Mouse (Mus musculus) neural tube, embryonic 11.5 days (tissue): ENCODE measurements around the gene Ttc27. TPM values are rescaled to one million over a fixed set of nuclear protein-coding genes. Genes with fewer than 3 reads are reported as not detected.

Experiments
- ATAC-seq: fragments of 200-750 bp; cut with Nextera tagmentation; 2 replicates; pipeline ENCODE4 v1.8.0; 2017; ENCODE audit warnings: moderate number of reproducible peaks, mild to moderate bottlenecking, moderate TSS enrichment, moderate library complexity; ENCODE audit not compliant: insufficient read depth, low FRiP score, low TSS enrichment
- DNase-seq: peaks from one replicate; pipeline ENCODE4 v3.0.0-alpha.2; 2015; ENCODE audit warnings: low spot score
- H3K27ac ChIP-seq: fragments of 300-500 bp; sonication (generic); 2 replicates; pipeline ENCODE4 v1.5.1; 2014; ENCODE audit warnings: low read depth, mild to moderate bottlenecking, low read length
- H3K27me3 ChIP-seq: fragments of 300-500 bp; sonication (generic); 2 replicates; pipeline ENCODE4 v1.6.1; 2014; ENCODE audit warnings: mild to moderate bottlenecking, low read length, mixed read lengths; ENCODE audit not compliant: control insufficient read depth, insufficient read depth
- H3K36me3 ChIP-seq: fragments of 300-500 bp; sonication (generic); 2 replicates; pipeline ENCODE4 v1.6.1; 2014; ENCODE audit warnings: mild to moderate bottlenecking, low read length, moderate library complexity, mixed read lengths; ENCODE audit not compliant: control insufficient read depth, insufficient read depth
- H3K4me1 ChIP-seq: fragments of 300-500 bp; sonication (generic); 2 replicates; pipeline ENCODE4 v1.6.1; 2014; ENCODE audit warnings: low read length, mixed read lengths; ENCODE audit not compliant: control insufficient read depth, insufficient read depth
- H3K4me2 ChIP-seq: fragments of 300-500 bp; sonication (generic); 2 replicates; pipeline ENCODE4 v1.6.1; 2014; ENCODE audit warnings: low read depth, mild to moderate bottlenecking, moderate library complexity
- H3K4me3 ChIP-seq: fragments of 300-500 bp; sonication (generic); 2 replicates; pipeline ENCODE4 v1.5.1; 2014; ENCODE audit warnings: low read depth, low read length
- H3K9ac ChIP-seq: fragments of 300-500 bp; sonication (generic); 2 replicates; pipeline ENCODE4 v1.6.1; 2014; ENCODE audit warnings: mild to moderate bottlenecking, low read length
- H3K9me3 ChIP-seq: fragments of 300-500 bp; sonication (generic); 2 replicates; pipeline ENCODE4 v1.6.1; 2016; ENCODE audit warnings: low read length; ENCODE audit not compliant: control insufficient read depth
- WGBS: fragments of 180-500 bp; shearing (Covaris S2); extraction: QIAGEN DNeasy Blood & Tissue Kit; methylation state at CpG from one replicate; pipeline ENCODE4 v1.1.7; 2014; 5-methylcytosine and 5-hydroxymethylcytosine counted together
- polyA plus RNA-seq: library from polyadenylated mRNA; unstranded; fragments of >200 nt; fragmentation: Nextera tagmentation; extraction: Ambion mirVana; gene quantifications from 2 replicates; pipeline ENCODE4 v1.2.1, GENCODE M21; 2014

Ttc27 gene
- polyA plus RNA-seq, 1 experiment from 2014 or later = 29.3 TPM

- Histone ChIP-seq H3K9ac (no peak overlapping the region), H3K4me2 (no peak overlapping the region), H3K27ac (no peak overlapping the region), H3K4me3 (no peak overlapping the region), H3K27me3 (no peaks in the 10 kb centered on the region), H3K4me1 (no peaks in the 10 kb centered on the region), H3K9me3 (no peaks in the 10 kb centered on the region), H3K36me3 (no peaks in the 10 kb centered on the region)
- ATAC-seq (no peak), DNase-seq (no peak)
- WGBS = 78% methylated on average over 9 of the region's 9 CpGs
Measured at GRCm38 (mm10) chr17:74769390-74769811, 51.9 kb downstream of the Ttc27 start.

GRCm38 (mm10) chr17:74772364-74772763 is 54.8 kb downstream of the Ttc27 start:
- Histone ChIP-seq H3K36me3 (no peaks in the 10 kb centered on the region), H3K4me3 (no peak overlapping the region), H3K9me3 (no peaks in the 10 kb centered on the region), H3K4me2 (no peak overlapping the region), H3K4me1 (no peaks in the 10 kb centered on the region), H3K9ac (no peak overlapping the region), H3K27me3 (no peaks in the 10 kb centered on the region), H3K27ac (no peak overlapping the region)
- no peak for DNase-seq
- no peak for ATAC-seq
- WGBS = 81% methylated on average over 4 of the region's 4 CpGs

- ATAC-seq (no peak), DNase-seq (no peak)
- Histone ChIP-seq H3K9me3 (no peaks in the 10 kb centered on the region), H3K27ac (no peak overlapping the region), H3K27me3 (no peaks in the 10 kb centered on the region), H3K9ac (no peak overlapping the region), H3K4me2 (no peak overlapping the region), H3K4me1 (no peaks in the 10 kb centered on the region), H3K4me3 (no peak overlapping the region), H3K36me3 (no peaks in the 10 kb centered on the region)
- WGBS = 49% methylated on average over 5 of the region's 5 CpGs
Measured at GRCm38 (mm10) chr17:74773556-74773955, 56.0 kb downstream of the Ttc27 start.

DNA sequence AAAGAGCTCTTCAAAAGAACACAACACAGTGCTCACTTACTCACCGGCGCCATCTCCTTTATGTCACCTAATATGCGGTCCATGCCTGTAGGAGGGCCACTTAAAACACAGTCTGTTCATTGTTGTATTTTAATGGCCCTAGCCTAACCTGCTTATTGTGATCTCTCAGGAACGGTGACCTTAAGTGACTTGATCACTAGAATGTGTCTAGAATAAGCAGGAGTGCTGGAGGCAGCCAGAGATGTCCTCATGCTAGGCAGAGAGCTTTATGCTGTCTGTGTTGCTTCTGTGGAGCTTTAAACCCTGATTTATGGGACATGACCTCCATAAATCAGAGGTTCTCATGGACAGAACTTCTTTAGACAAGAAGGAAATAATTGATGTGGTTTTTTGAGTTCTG is 62.6 kb downstream of the Ttc27 start:
- Histone ChIP-seq H3K9ac (no peak overlapping the region), H3K27me3 (no peaks in the 10 kb centered on the region), H3K4me1 (no peaks in the 10 kb centered on the region), H3K9me3 (no peaks in the 10 kb centered on the region), H3K27ac (no peak overlapping the region), H3K4me3 (no peak overlapping the region), H3K36me3 (no peaks in the 10 kb centered on the region), H3K4me2 (no peak overlapping the region)
- 63% methylated on average over 4 of the region's 4 CpGs for WGBS
- ATAC-seq = no peak
- DNase-seq = no peak

GRCm38 (mm10) chr17:74780627-74781026 is 63.1 kb downstream of the Ttc27 start:
- Histone ChIP-seq H3K4me3 (no peak overlapping the region), H3K27me3 (no peaks in the 10 kb centered on the region), H3K27ac (no peak overlapping the region), H3K9ac (no peak overlapping the region), H3K4me1 (no peaks in the 10 kb centered on the region), H3K36me3 (no peaks in the 10 kb centered on the region), H3K4me2 (no peak overlapping the region), H3K9me3 (no peaks in the 10 kb centered on the region)
- WGBS = 87% methylated on average over 9 of the region's 9 CpGs
- DNase-seq (no peak), ATAC-seq (no peak)

GRCm38 (mm10) chr17:74781911-74782310 is 64.4 kb downstream of the Ttc27 start:
- Histone ChIP-seq H3K36me3 (no peaks in the 10 kb centered on the region), H3K9ac (no peak overlapping the region), H3K4me1 (no peaks in the 10 kb centered on the region), H3K4me3 (no peak overlapping the region), H3K27ac (no peak overlapping the region), H3K27me3 (no peaks in the 10 kb centered on the region), H3K4me2 (no peak overlapping the region), H3K9me3 (no peaks in the 10 kb centered on the region)
- DNase-seq = no peak
- no peak for ATAC-seq

GRCm38 (mm10) chr17:74785586-74785985 is 68.1 kb downstream of the Ttc27 start:
- H3K9me3 ChIP-seq = no peaks in the 10 kb centered on the region
- 82% methylated on average over 5 of the region's 5 CpGs for WGBS
- no peak overlapping the region for H3K9ac ChIP-seq
- H3K27me3 ChIP-seq = no peaks in the 10 kb centered on the region
- DNase-seq (no peak), ATAC-seq (no peak)
- no peaks in the 10 kb centered on the region for H3K4me1 ChIP-seq
- H3K36me3 ChIP-seq = no peaks in the 10 kb centered on the region
- no peak overlapping the region for H3K27ac ChIP-seq
- H3K4me2 ChIP-seq = no peak overlapping the region
- no peak overlapping the region for H3K4me3 ChIP-seq

- DNase-seq (no peak), ATAC-seq (no peak)
- WGBS = 70% methylated on average over 10 of the region's 10 CpGs
- Histone ChIP-seq H3K9ac (no peak overlapping the region), H3K4me3 (no peak overlapping the region), H3K27ac (no peak overlapping the region), H3K27me3 (no peaks in the 10 kb centered on the region), H3K36me3 (no peaks in the 10 kb centered on the region), H3K4me1 (no peaks in the 10 kb centered on the region), H3K9me3 (no peaks in the 10 kb centered on the region), H3K4me2 (no peak overlapping the region)
Measured at GRCm38 (mm10) chr17:74786198-74786734, 68.7 kb downstream of the Ttc27 start.

DNA sequence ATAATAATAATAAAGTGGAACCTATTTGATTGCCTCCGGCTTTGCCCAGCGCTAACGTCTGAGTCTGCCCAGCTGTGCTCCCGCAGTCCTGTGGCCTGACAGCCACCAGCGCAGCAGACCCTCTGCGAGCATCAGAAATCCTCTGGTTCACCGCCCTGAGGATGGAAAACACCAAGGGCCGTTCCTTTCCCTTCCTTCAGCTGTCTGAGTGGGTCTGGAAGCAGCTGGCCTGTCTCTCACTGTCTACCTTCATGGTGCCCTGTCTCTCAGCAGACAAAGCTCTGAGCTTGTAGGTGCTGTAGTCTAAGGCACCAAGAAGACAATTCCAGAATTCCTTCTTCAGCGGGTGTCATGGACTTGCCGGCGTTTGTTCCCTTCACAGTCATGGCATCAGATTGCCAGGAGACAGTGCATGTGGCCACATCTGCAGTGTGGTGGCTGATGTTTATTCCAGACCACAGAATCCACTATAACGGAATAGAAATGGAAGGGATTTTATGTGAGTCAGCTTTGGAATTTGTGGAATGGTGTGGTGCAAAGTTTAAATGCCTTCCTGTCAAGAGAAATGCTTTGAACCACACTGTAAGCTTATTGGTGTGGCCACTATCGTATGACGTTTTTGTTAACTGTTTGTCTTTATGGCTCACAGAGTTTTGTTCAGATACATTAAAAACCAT is 78.6 kb downstream of the Ttc27 start:
- ATAC-seq = no peak
- Histone ChIP-seq H3K27ac (no peak overlapping the region), H3K4me3 (no peak overlapping the region), H3K36me3 (no peaks in the 10 kb centered on the region), H3K4me1 (no peaks in the 10 kb centered on the region), H3K27me3 (no peaks in the 10 kb centered on the region), H3K9ac (no peak overlapping the region), H3K9me3 (no peaks in the 10 kb centered on the region), H3K4me2 (no peak overlapping the region)
- WGBS = 86% methylated on average over 14 of the region's 14 CpGs
- DNase-seq = no peak
